Mouse (Mus musculus) E14TG2a.4 (cell line): Measurements from ENCODE around the gene Sparc.

Experiments used
- CTCF ChIP-seq: conservative IDR thresholded peaks from 2 replicates; pipeline ENCODE4 v1.5.1; 2014; ENCODE audit warnings: low read length
- NANOG ChIP-seq: IDR thresholded peaks from 2 replicates; pipeline ENCODE4 v1.6.1; 2014; ENCODE audit warnings: borderline replicate concordance, low read length, mixed read lengths
- POU5F1 ChIP-seq: IDR thresholded peaks from 2 replicates; pipeline ENCODE4 v1.6.1; 2014; ENCODE audit warnings: low read length, borderline replicate concordance

DNA sequence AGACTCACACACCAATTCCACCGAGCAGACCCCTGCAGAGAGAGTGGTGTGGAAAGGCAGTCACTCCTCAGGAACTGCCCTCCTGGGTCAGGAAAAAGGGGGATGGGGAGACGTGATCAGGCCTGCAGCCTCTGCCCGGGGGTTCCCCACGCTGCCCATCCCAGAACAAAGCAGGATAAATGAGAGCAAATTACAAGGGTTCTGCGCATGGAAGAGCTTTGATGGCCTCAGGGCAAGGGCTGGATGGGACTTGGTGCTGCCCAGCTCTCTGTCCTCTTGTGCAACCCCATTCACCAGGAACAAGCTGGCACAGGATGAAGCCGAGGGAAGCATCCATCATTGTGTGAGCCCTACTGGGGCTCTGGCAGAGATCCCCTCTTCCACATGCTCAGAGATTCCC is 51.0 kb downstream of the Sparc start:
- TF ChIP-seq CTCF = no peak
- no peak for TF ChIP-seq POU5F1
- TF ChIP-seq NANOG = no peak
